Mouse (Mus musculus) spleen, adult 2 months (tissue): ENCODE measurements around the gene Nelfe. TPM values are rescaled to one million over a fixed set of nuclear protein-coding genes. Genes with fewer than 3 reads are reported as not detected.
"Not testable (repeated sequence)": the region's sequence is repeated elsewhere in the genome, so short reads cannot be mapped to it uniquely, and the experiment has no call there.

Experiments
- DNase-seq, 2 experiments: peaks; one replicate each; pipeline versions ENCODE4 v3.0.0 to v3.0.0-alpha.2; 2012 to 2021; ENCODE audit warnings: low spot score in 2 of 2, low read depth in 1 of 2
- H3K27ac ChIP-seq: fragments of 200-500 bp; 2 replicates; pipeline ENCODE4 v1.5.1; 2012; ENCODE audit warnings: low read length, inconsistent platforms; ENCODE audit not compliant: insufficient read depth
- H3K27me3 ChIP-seq: fragments of 200-500 bp; 2 replicates; pipeline ENCODE4 v1.6.1; 2012; ENCODE audit warnings: mild to moderate bottlenecking, moderate library complexity, low read length, inconsistent platforms; ENCODE audit not compliant: control insufficient read depth, insufficient read depth
- H3K36me3 ChIP-seq: fragments of 200-500 bp; 2 replicates; pipeline ENCODE4 v1.6.1; 2012; ENCODE audit warnings: mild to moderate bottlenecking, low read length, inconsistent platforms; ENCODE audit not compliant: control insufficient read depth, insufficient read depth
- H3K4me1 ChIP-seq: fragments of 200-500 bp; 2 replicates; pipeline ENCODE4 v1.6.1; 2011; ENCODE audit warnings: inconsistent platforms; ENCODE audit not compliant: control insufficient read depth, insufficient read depth, insufficient read length
- H3K4me3 ChIP-seq: fragments of 200-500 bp; 2 replicates; pipeline ENCODE4 v1.5.1; 2011; ENCODE audit warnings: mild to moderate bottlenecking, inconsistent platforms; ENCODE audit not compliant: insufficient read depth, insufficient read length; ENCODE audit errors: extremely low read depth
- CTCF ChIP-seq: fragments of 200-500 bp; IDR thresholded peaks from 2 replicates; pipeline ENCODE4 v1.5.1; 2011; ENCODE audit warnings: mild to moderate bottlenecking, inconsistent platforms; ENCODE audit not compliant: insufficient read depth, insufficient read length, insufficient replicate concordance; ENCODE audit errors: extremely low read depth
- POLR2A ChIP-seq: fragments of 200-500 bp; IDR thresholded peaks from 2 replicates; pipeline ENCODE4 v1.6.1; 2011; ENCODE audit warnings: low read depth, low read length, inconsistent platforms
- WGBS: fragments of 180-500 bp; shearing (Covaris S2); methylation state at CpG from one replicate; pipeline ENCODE4 v1.1.7; 2018; 5-methylcytosine and 5-hydroxymethylcytosine counted together
- polyA plus RNA-seq: library from polyadenylated mRNA; depleted of rRNA; stranded (reverse); fragments of >200 nt; gene quantifications from 2 replicates; pipeline ENCODE4 v1.2.3, GENCODE M21; 2012

Nelfe gene
- polyA plus RNA-seq, 1 experiment = 14.1 TPM

GRCm38 (mm10) chr17:34808599-34809205, 41.5 kb upstream of the Nelfe start:
- 87% methylated on average over 6 of the region's 6 CpGs for WGBS
- TF ChIP-seq CTCF (no peak), POLR2A (no peak)
- Histone ChIP-seq H3K4me3 (no peak overlapping the region), H3K4me1 (no peaks in the 10 kb centered on the region), H3K27me3 (no peaks in the 10 kb centered on the region), H3K36me3 (no peaks in the 10 kb centered on the region), H3K27ac (no peak overlapping the region)
- no peak for DNase-seq

- 91% methylated on average over 5 of the region's 5 CpGs for WGBS
- not testable (repeated sequence) for H3K4me3 ChIP-seq, H3K36me3 ChIP-seq, H3K27ac ChIP-seq, H3K27me3 ChIP-seq, DNase-seq, H3K4me1 ChIP-seq
Observed at GRCm38 (mm10) chr17:34810411-34810810, 39.8 kb upstream of the Nelfe start.

GRCm38 (mm10) chr17:34810811-34811210, 39.4 kb upstream of the Nelfe start:
- not testable (repeated sequence) for H3K4me3 ChIP-seq, H3K27me3 ChIP-seq, DNase-seq, H3K4me1 ChIP-seq, H3K36me3 ChIP-seq, H3K27ac ChIP-seq
- WGBS = 88% methylated on average over 8 of the region's 8 CpGs

GRCm38 (mm10) chr17:34811275-34811674, 38.9 kb upstream of the Nelfe start:
- H3K4me3 ChIP-seq = no peak overlapping the region
- no peaks in the 10 kb centered on the region for H3K36me3 ChIP-seq
- TF ChIP-seq POLR2A = no peak
- no peak for TF ChIP-seq CTCF
- DNase-seq = no peak
- H3K4me1 ChIP-seq = no peaks in the 10 kb centered on the region
- 79% methylated on average over 15 of the region's 15 CpGs for WGBS
- H3K27me3 ChIP-seq = no peaks in the 10 kb centered on the region
- no peak overlapping the region for H3K27ac ChIP-seq

GRCm38 (mm10) chr17:34813747-34814146, 36.4 kb upstream of the Nelfe start:
- TF ChIP-seq CTCF = peak; percentile 74
- WGBS = 72% methylated on average over 12 of the region's 12 CpGs
- not testable (repeated sequence) for H3K27ac ChIP-seq, DNase-seq, H3K4me3 ChIP-seq, H3K4me1 ChIP-seq, H3K36me3 ChIP-seq, H3K27me3 ChIP-seq

- TF ChIP-seq POLR2A = no peak
- WGBS = 69% methylated on average over 7 of the region's 7 CpGs
- H3K4me1 ChIP-seq = no peaks in the 10 kb centered on the region
- no peaks in the 10 kb centered on the region for H3K27me3 ChIP-seq
- no peak for DNase-seq
- no peak overlapping the region for H3K27ac ChIP-seq
- no peaks in the 10 kb centered on the region for H3K36me3 ChIP-seq
- no peak overlapping the region for H3K4me3 ChIP-seq
Observed at GRCm38 (mm10) chr17:34814818-34815370, 35.3 kb upstream of the Nelfe start.

- 81% methylated on average over 1 of the region's 1 CpGs for WGBS
- not testable (repeated sequence) for H3K4me3 ChIP-seq, H3K27ac ChIP-seq, H3K4me1 ChIP-seq, H3K27me3 ChIP-seq, DNase-seq
- H3K36me3 ChIP-seq = peaks cover 30% of the 10 kb centered on the region
Observed at GRCm38 (mm10) chr17:34830776-34831175, 19.4 kb upstream of the Nelfe start.
